Mouse (Mus musculus): ENCODE results near the gene Cdca7l.
"Not testable (repeated sequence)": the region's sequence is repeated elsewhere in the genome, so short reads cannot be mapped to it uniquely, and the experiment has no call there.

Gene Cdca7l

GRCm38 (mm10) chr12:117861249-117861648 lies 57.2 kb downstream of the Cdca7l start:
- DNase-seq (ENCODE audit: low spot score in 2 of 2), result no peak

DNA sequence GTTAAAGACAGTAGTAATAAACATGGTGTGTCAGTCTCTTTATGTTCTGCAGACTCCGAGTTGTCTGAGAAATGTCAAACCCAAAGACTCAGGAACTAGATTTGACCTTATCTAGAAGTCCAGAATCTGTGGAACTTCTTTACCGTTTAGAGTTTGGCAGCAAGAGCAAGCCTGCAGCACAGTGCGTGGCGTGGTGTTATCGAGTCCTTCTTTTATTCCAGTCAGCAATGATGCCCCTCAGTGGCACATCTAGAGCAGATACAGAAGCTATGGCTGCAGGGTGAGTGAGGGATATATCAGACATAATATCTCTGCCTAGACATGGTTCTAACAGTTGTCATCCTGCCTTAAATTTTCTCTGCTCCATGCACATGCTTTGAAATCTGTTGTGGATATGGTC lies 58.6 kb downstream of the Cdca7l start:
- DNase-seq (ENCODE audit: low spot score in 2 of 2), result no peak

GRCm38 (mm10) chr12:117867708-117868564 lies 63.8 kb downstream of the Cdca7l start:
- no peak for DNase-seq (ENCODE audit: low spot score in 2 of 2)

DNA sequence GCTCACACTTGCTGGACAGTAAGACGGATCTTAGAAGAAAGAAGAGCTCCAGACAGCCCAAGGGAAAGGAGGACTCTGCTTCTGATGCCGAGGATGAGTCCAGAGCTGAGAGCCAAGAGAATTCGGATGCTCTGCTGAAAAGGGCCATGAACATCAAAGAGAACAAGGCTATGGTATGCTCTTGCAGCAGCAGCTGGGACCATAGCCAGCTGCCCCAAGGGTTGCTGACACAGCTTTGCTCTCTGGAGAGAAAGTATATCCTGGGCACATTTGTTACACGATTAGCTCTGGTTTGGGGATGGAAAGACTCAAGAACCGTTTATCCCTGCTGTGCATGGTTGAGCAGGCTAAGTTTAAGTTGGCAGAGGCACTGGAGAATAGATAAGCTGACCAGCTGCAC lies 68.2 kb downstream of the Cdca7l start:
- no peak for DNase-seq (ENCODE audit: low spot score in 2 of 2)

DNA sequence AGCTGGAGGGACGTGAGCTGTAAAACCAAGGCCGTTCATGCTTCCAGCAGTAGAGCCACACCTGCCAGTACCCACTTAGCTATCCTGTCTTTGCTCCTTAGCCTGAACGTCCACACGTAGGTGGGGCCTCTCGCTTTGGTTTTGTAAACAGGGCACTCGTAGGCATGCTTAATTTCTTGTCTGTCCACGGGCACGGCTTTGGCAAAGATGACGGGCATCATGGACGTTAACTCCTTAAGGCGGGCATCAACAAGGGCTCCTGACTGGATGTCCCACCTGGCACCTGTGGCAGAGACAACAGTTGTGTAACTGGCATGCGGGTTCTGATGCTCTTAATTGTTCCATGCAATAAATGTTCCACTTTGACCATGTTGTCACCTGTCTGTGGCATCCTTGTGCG lies 74.3 kb downstream of the Cdca7l start:
- no peak for DNase-seq (ENCODE audit: low spot score in 2 of 2)

GRCm38 (mm10) chr12:117884627-117885026 lies 80.5 kb downstream of the Cdca7l start:
- no peak for DNase-seq (ENCODE audit: low spot score in 2 of 2)

- DNase-seq (ENCODE audit: low spot score in 2 of 2), result no peak
Measured at GRCm38 (mm10) chr12:117887422-117887821, 83.3 kb downstream of the Cdca7l start.

DNA sequence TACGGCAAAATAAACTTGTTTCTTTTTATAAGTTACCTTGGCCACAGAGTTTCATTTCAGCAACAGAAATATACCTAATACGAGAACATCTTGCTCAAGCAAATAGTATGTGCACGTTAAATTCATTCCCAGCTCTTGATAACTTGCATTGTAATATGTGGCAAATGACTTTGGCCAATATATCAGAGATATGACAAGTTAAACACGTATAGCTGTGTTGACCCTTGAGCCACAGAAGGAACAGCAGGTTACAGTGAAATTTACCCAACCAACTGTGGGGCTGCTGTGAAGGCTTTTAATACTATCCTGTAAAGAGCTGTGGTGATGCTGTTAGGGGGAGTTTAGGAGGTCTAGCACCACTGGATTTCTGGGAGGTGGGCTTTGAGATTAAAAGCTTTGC lies 96.7 kb downstream of the Cdca7l start:
- DNase-seq (ENCODE audit: low spot score in 2 of 2), result not testable (repeated sequence)

DNA sequence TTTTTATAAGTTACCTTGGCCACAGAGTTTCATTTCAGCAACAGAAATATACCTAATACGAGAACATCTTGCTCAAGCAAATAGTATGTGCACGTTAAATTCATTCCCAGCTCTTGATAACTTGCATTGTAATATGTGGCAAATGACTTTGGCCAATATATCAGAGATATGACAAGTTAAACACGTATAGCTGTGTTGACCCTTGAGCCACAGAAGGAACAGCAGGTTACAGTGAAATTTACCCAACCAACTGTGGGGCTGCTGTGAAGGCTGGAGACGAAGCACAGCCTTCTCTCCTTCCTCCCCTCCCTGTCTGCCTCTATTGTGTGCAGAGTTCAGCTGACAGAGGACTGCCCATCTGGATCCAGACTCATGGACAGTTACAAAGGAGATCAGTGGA lies 97.3 kb downstream of the Cdca7l start:
- DNase-seq (ENCODE audit: low spot score in 2 of 2), result not testable (repeated sequence)

- peak in 1 of 2 experiments; percentile 17 for DNase-seq (ENCODE audit: low spot score in 2 of 2)
Measured at GRCm38 (mm10) chr12:117903671-117904070, 99.6 kb downstream of the Cdca7l start.

DNA sequence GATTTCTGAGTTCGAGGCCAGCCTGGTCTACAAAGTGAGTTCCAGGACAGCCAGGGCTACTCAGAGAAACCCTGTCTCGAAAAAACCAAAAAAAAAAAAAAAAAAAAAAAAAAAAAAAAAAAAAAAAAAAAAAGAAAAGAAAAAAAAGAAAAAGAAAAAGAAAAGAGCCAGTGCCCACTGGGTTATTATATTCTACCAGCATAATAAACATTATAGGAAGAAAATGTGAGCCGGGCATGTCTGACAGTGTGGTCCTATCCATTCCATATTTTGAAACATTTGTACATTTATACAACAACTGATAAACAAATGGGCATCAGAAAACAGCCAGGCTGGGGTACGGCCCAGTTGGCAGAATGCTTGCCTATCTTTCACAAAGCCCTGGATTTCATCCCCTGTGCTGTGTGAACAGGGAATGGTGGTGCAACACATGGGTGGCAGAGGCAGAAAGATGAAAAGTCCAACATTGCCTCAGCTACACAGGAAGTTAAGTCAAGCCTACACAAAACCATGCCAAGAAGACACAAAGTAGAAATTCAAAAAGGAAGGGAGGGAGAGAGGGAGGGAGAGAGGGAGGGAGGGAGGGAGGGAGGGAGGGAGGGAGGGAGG lies 101.2 kb downstream of the Cdca7l start:
- not testable (repeated sequence) for DNase-seq (ENCODE audit: low spot score in 2 of 2)

GRCm38 (mm10) chr12:117911396-117911795 lies 107.3 kb downstream of the Cdca7l start:
- no peak for DNase-seq (ENCODE audit: low spot score in 2 of 2)

DNA sequence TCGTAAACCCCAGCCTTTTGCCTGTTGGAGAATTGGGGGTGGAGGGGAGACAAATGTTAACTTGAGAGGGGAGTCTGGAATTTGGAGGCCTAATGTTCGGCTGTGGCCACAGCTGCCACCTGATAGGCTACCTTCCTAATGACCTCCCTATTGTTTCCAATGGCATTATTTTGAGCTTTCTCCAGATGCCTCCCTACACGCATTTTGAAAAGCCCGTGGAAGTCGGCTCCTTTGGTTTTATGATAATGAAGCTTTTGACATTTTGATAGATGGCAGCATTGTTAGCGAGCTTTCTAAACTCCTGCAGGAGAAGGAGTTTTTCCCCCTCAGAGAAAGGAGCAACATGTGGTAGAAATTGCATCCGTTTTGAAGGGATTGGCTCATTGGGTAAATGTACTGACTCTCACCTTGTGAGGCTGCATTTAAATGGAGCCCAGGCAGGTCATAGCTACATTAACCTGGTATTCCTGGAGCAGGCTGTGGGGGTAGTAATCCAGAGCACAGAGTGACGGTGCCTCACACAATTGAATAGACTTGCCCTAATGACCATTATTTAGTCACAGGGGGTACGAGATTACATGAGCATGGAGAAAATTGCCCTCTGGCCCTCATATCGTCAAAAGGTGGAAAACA lies 110.6 kb downstream of the Cdca7l start:
- no peak for DNase-seq (ENCODE audit: low spot score in 2 of 2)

DNA sequence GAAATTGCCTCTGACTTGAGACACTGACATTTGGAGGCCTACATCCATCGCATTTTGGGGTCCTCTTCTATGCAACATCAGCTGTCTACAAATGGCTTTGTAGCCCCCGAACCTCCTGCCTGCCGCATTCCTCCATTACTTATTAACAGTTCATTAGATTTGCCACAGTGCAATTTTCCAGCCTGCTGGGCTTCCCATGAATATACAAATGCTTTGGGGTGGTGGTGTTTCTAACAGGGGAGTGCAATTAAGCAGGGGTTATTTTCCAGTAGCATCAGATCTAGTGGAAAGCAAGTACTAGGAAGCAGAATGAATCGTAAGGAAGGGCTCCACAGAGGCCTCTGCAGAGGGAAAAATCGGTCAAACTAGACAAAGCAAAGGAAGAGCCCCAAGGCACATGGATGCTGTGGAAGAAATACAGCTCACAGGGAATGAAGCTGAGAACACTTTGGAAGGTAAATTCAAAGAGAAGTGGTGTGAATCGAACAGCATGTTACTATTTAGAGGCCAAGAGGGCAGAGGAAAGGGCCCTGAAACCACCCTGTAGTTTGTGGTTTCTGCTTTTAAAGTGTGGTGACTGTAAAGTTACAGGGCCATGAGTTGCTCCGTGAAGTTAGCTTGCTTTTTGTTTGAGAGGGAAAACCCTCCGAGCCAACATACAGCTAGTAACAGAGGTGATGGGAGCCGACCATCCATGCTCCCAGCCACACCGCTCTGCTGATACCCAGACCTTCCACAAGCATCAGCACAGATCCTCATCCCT lies 111.9 kb downstream of the Cdca7l start:
- DNase-seq (ENCODE audit: low spot score in 2 of 2), result no peak
